Mouse (Mus musculus) embryonic facial prominence, embryonic 14.5 days (tissue): ENCODE data around the gene Sh3tc1. TPM values are rescaled to one million over a fixed set of nuclear protein-coding genes. Genes with fewer than 3 reads are reported as not detected.
A peak's percentile ranks its signal among the peaks of the same experiment; 100 is the strongest.

Experiments used
- ATAC-seq: fragments of 200-750 bp; cut with Nextera tagmentation; 2 replicates; pipeline ENCODE4 v1.8.0; 2017; ENCODE audit warnings: low read depth, moderate number of reproducible peaks, moderate TSS enrichment
- DNase-seq: peaks from one replicate; pipeline ENCODE4 v3.0.0-alpha.2; 2015; ENCODE audit warnings: low spot score
- H3K27ac ChIP-seq: fragments of 300-500 bp; sonication (generic); replicated peaks from 2 replicates; pipeline ENCODE4 v1.5.1; 2014; ENCODE audit warnings: low read depth, mild to moderate bottlenecking, low read length, moderate library complexity
- H3K27me3 ChIP-seq: fragments of 300-500 bp; sonication (generic); replicated peaks from 2 replicates; pipeline ENCODE4 v1.6.1; 2014; ENCODE audit warnings: low read length; ENCODE audit not compliant: control insufficient read depth, insufficient read depth
- H3K36me3 ChIP-seq: fragments of 300-500 bp; sonication (generic); 2 replicates; pipeline ENCODE4 v1.6.1; 2014; ENCODE audit warnings: low read length, mixed read lengths; ENCODE audit not compliant: control insufficient read depth, insufficient read depth
- H3K4me1 ChIP-seq: fragments of 300-500 bp; sonication (generic); 2 replicates; pipeline ENCODE4 v1.6.1; 2014; ENCODE audit warnings: antibody characterized with exemption, low read length; ENCODE audit not compliant: control insufficient read depth, insufficient read depth
- H3K4me2 ChIP-seq: fragments of 300-500 bp; sonication (generic); 2 replicates; pipeline ENCODE4 v1.6.1; 2014; ENCODE audit warnings: low read depth, mild to moderate bottlenecking, low read length, moderate library complexity, mixed read lengths
- H3K4me3 ChIP-seq: fragments of 300-500 bp; sonication (generic); 2 replicates; pipeline ENCODE4 v1.5.1; 2014; ENCODE audit warnings: low read depth, mild to moderate bottlenecking, low read length
- H3K9ac ChIP-seq: fragments of 300-500 bp; sonication (generic); 2 replicates; pipeline ENCODE4 v1.6.1; 2014; ENCODE audit warnings: low read depth, mild to moderate bottlenecking, low read length, moderate library complexity, mixed read lengths
- H3K9me3 ChIP-seq: fragments of 300-500 bp; sonication (generic); 2 replicates; pipeline ENCODE4 v1.6.1; 2016; ENCODE audit warnings: low read length; ENCODE audit not compliant: control insufficient read depth
- WGBS: fragments of 180-500 bp; shearing (Covaris S2); extraction: QIAGEN DNeasy Blood & Tissue Kit; methylation state at CpG from one replicate; pipeline ENCODE4 v1.1.7; 2014; 5-methylcytosine and 5-hydroxymethylcytosine counted together
- polyA plus RNA-seq: library from polyadenylated mRNA; unstranded; fragments of >200 nt; fragmentation: Nextera tagmentation; extraction: Ambion mirVana; gene quantifications from 2 replicates; pipeline ENCODE4 v1.2.1, GENCODE M21; 2014

Gene Sh3tc1
- polyA plus RNA-seq, 1 experiment from 2014 or later, result 5.1 TPM

GRCm38 (mm10) chr5:35758081-35759053 lies 18.6 kb upstream of the Sh3tc1 start:
- Histone ChIP-seq H3K9me3 (no peaks in the 10 kb centered on the region), H3K9ac (peak overlapping the region; percentile 48), H3K36me3 (no peaks in the 10 kb centered on the region), H3K27me3 (peaks cover 42% of the 10 kb centered on the region), H3K4me3 (peak overlapping the region; percentile 58), H3K4me1 (peaks cover 6% of the 10 kb centered on the region; the same call in 1 of the 2 replicates), H3K4me2 (peak overlapping the region; percentile 100), H3K27ac (no peak overlapping the region)
- 4% methylated on average over 34 of the region's 40 CpGs for WGBS
- DNase-seq (no peak), ATAC-seq (no peak; the same call in none of the 2 replicates)

GRCm38 (mm10) chr5:35757639-35758001 lies 17.8 kb upstream of the Sh3tc1 start, which contains the start of gene Ablim2:
Gene Ablim2 (plus strand): TSS chr5:35757880.
- H3K9ac ChIP-seq, result peak within 1 kb of the TSS; percentile 48
- no peaks in the 10 kb centered on the region for H3K36me3 ChIP-seq
- H3K4me1 ChIP-seq, result peaks cover 6% of the 10 kb centered on the region; the same call in 1 of the 2 replicates
- ATAC-seq, result peak; percentile 99
- peak within 1 kb of the TSS; percentile 100 for H3K4me2 ChIP-seq
- H3K27ac ChIP-seq, result no peak within 1 kb of the TSS
- peak within 1 kb of the TSS; percentile 58 for H3K4me3 ChIP-seq
- WGBS, result 0% methylated on average over 32 of the region's 35 CpGs
- H3K9me3 ChIP-seq, result no peaks in the 10 kb centered on the region
- DNase-seq, result peak; percentile 96
- H3K27me3 ChIP-seq, result peaks cover 42% of the 10 kb centered on the region

- no peaks in the 10 kb centered on the region for H3K9me3 ChIP-seq
- H3K4me1 ChIP-seq, result peaks cover 6% of the 10 kb centered on the region; the same call in 1 of the 2 replicates
- 12% methylated on average over 26 of the region's 26 CpGs for WGBS
- no peak overlapping the region for H3K9ac ChIP-seq
- H3K27me3 ChIP-seq, result peaks cover 42% of the 10 kb centered on the region
- ATAC-seq (no peak; the same call in 1 of the 2 replicates), DNase-seq (no peak)
- peak overlapping the region; percentile 58 for H3K4me3 ChIP-seq
- no peak overlapping the region for H3K27ac ChIP-seq
- H3K4me2 ChIP-seq, result peak overlapping the region; percentile 100
- no peaks in the 10 kb centered on the region for H3K36me3 ChIP-seq
These were observed 17.3 kb upstream of the Sh3tc1 start for GRCm38 (mm10) chr5:35756997-35757638.

- Histone ChIP-seq H3K27me3 (peaks cover 39% of the 10 kb centered on the region), H3K4me2 (no peak overlapping the region), H3K9ac (no peak overlapping the region), H3K27ac (no peak overlapping the region), H3K36me3 (no peaks in the 10 kb centered on the region), H3K4me3 (no peak overlapping the region), H3K9me3 (no peaks in the 10 kb centered on the region), H3K4me1 (peaks cover 6% of the 10 kb centered on the region; the same call in 1 of the 2 replicates)
- ATAC-seq (no peak), DNase-seq (no peak)
- 75% methylated on average over 4 of the region's 4 CpGs for WGBS
These were observed 16.2 kb upstream of the Sh3tc1 start for GRCm38 (mm10) chr5:35756020-35756419.

GRCm38 (mm10) chr5:35755131-35755733 lies 15.4 kb upstream of the Sh3tc1 start:
- Histone ChIP-seq H3K9me3 (no peaks in the 10 kb centered on the region), H3K27ac (no peak overlapping the region), H3K27me3 (peaks cover 31% of the 10 kb centered on the region), H3K4me1 (peaks cover 6% of the 10 kb centered on the region; the same call in 1 of the 2 replicates), H3K36me3 (no peaks in the 10 kb centered on the region), H3K9ac (no peak overlapping the region), H3K4me3 (no peak overlapping the region), H3K4me2 (no peak overlapping the region)
- DNase-seq, result peak; percentile 58
- no peak for ATAC-seq
- WGBS, result 30% methylated on average over 5 of the region's 5 CpGs

- H3K4me3 ChIP-seq, result no peak overlapping the region
- no peak overlapping the region for H3K9ac ChIP-seq
- H3K27ac ChIP-seq, result no peak overlapping the region
- DNase-seq, result no peak
- H3K36me3 ChIP-seq, result no peaks in the 10 kb centered on the region
- H3K27me3 ChIP-seq, result no peaks in the 10 kb centered on the region
- no peaks in the 10 kb centered on the region for H3K4me1 ChIP-seq
- 77% methylated on average over 7 of the region's 7 CpGs for whole genome bisulfite sequencing
- H3K9me3 ChIP-seq, result no peaks in the 10 kb centered on the region
- H3K4me2 ChIP-seq, result no peak overlapping the region
- ATAC-seq, result no peak
These were observed 11.2 kb upstream of the Sh3tc1 start for GRCm38 (mm10) chr5:35751016-35751415.

GRCm38 (mm10) chr5:35750026-35750425 lies 10.2 kb upstream of the Sh3tc1 start:
- no peak for DNase-seq
- H3K4me3 ChIP-seq, result no peak overlapping the region
- H3K4me2 ChIP-seq, result no peak overlapping the region
- H3K9me3 ChIP-seq, result no peaks in the 10 kb centered on the region
- H3K27me3 ChIP-seq, result no peaks in the 10 kb centered on the region
- H3K27ac ChIP-seq, result no peak overlapping the region
- H3K4me1 ChIP-seq, result no peaks in the 10 kb centered on the region
- WGBS, result 79% methylated on average over 1 of the region's 1 CpGs
- no peaks in the 10 kb centered on the region for H3K36me3 ChIP-seq
- no peak overlapping the region for H3K9ac ChIP-seq
- ATAC-seq, result no peak

GRCm38 (mm10) chr5:35749416-35749815 lies 9.6 kb upstream of the Sh3tc1 start:
- 54% methylated on average over 3 of the region's 3 CpGs for WGBS
- Histone ChIP-seq H3K27ac (no peak overlapping the region), H3K9ac (no peak overlapping the region), H3K27me3 (no peaks in the 10 kb centered on the region), H3K4me1 (no peaks in the 10 kb centered on the region), H3K9me3 (no peaks in the 10 kb centered on the region), H3K36me3 (no peaks in the 10 kb centered on the region), H3K4me2 (no peak overlapping the region), H3K4me3 (no peak overlapping the region)
- DNase-seq (no peak), ATAC-seq (no peak)
